Mouse (Mus musculus) spleen, adult 2 months (tissue): ENCODE measurements around the gene Tmem72. TPM values are rescaled to one million over a fixed set of nuclear protein-coding genes. Genes with fewer than 3 reads are reported as not detected.

Experiments
- DNase-seq, 2 experiments: peaks; one replicate each; pipeline versions ENCODE4 v3.0.0 to v3.0.0-alpha.2; 2012 to 2021; ENCODE audit warnings: low spot score in 2 of 2, low read depth in 1 of 2
- H3K27ac ChIP-seq: fragments of 200-500 bp; 2 replicates; pipeline ENCODE4 v1.5.1; 2012; ENCODE audit warnings: low read length, inconsistent platforms; ENCODE audit not compliant: insufficient read depth
- H3K27me3 ChIP-seq: fragments of 200-500 bp; 2 replicates; pipeline ENCODE4 v1.6.1; 2012; ENCODE audit warnings: mild to moderate bottlenecking, moderate library complexity, low read length, inconsistent platforms; ENCODE audit not compliant: control insufficient read depth, insufficient read depth
- H3K36me3 ChIP-seq: fragments of 200-500 bp; 2 replicates; pipeline ENCODE4 v1.6.1; 2012; ENCODE audit warnings: mild to moderate bottlenecking, low read length, inconsistent platforms; ENCODE audit not compliant: control insufficient read depth, insufficient read depth
- H3K4me1 ChIP-seq: fragments of 200-500 bp; 2 replicates; pipeline ENCODE4 v1.6.1; 2011; ENCODE audit warnings: inconsistent platforms; ENCODE audit not compliant: control insufficient read depth, insufficient read depth, insufficient read length
- H3K4me3 ChIP-seq: fragments of 200-500 bp; 2 replicates; pipeline ENCODE4 v1.5.1; 2011; ENCODE audit warnings: mild to moderate bottlenecking, inconsistent platforms; ENCODE audit not compliant: insufficient read depth, insufficient read length; ENCODE audit errors: extremely low read depth
- CTCF ChIP-seq: fragments of 200-500 bp; IDR thresholded peaks from 2 replicates; pipeline ENCODE4 v1.5.1; 2011; ENCODE audit warnings: mild to moderate bottlenecking, inconsistent platforms; ENCODE audit not compliant: insufficient read depth, insufficient read length, insufficient replicate concordance; ENCODE audit errors: extremely low read depth
- POLR2A ChIP-seq: fragments of 200-500 bp; IDR thresholded peaks from 2 replicates; pipeline ENCODE4 v1.6.1; 2011; ENCODE audit warnings: low read depth, low read length, inconsistent platforms
- WGBS: fragments of 180-500 bp; shearing (Covaris S2); methylation state at CpG from one replicate; pipeline ENCODE4 v1.1.7; 2018; 5-methylcytosine and 5-hydroxymethylcytosine counted together
- polyA plus RNA-seq: library from polyadenylated mRNA; depleted of rRNA; stranded (reverse); fragments of >200 nt; gene quantifications from 2 replicates; pipeline ENCODE4 v1.2.3, GENCODE M21; 2012

Gene Tmem72
- polyA plus RNA-seq, 1 experiment, result 0.01 TPM

GRCm38 (mm10) chr6:116733577-116733976 lies 16.9 kb upstream of the Tmem72 start:
- 52% methylated on average over 4 of the region's 4 CpGs for WGBS
- no peaks in the 10 kb centered on the region for H3K27me3 ChIP-seq
- no peaks in the 10 kb centered on the region for H3K36me3 ChIP-seq
- TF ChIP-seq POLR2A (no peak), CTCF (no peak)
- H3K4me3 ChIP-seq, result no peak overlapping the region
- DNase-seq, result no peak
- H3K27ac ChIP-seq, result no peak overlapping the region
- H3K4me1 ChIP-seq, result no peaks in the 10 kb centered on the region

DNA sequence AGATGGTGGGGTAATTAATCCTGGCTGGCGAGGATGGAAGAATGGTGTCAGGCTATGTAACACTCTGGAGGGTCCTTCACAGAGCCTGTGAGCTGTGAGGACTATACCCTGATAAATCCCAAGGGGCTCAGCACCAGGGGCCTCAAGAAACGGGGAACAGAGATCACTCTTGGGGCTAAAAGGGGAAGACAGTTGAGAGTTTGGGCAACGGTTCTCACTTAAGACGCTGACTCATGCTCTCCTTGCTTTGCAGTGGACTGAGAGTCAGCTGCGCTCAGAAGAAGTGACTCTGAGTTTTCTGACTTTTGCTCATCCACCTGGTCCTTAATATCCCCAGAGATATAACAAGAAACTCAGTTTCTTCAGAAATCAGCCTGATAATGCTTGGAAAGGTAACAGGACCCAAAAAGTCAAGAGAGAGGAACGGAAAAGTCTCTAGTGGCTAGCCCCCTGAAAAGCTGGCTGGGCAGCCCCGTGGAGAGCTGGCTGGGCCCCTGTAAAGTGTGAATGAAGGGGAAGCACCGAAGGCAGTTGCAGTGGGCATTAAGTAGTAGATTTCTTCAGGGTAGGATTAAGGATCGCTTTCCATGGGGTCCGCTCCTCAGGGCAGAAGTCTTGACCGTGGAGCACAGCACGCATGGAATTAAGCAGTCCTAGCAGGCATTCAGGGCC lies 7.9 kb upstream of the Tmem72 start:
- no peak overlapping the region for H3K4me3 ChIP-seq
- TF ChIP-seq POLR2A, result no peak
- no peak for TF ChIP-seq CTCF
- peaks cover 7% of the 10 kb centered on the region for H3K4me1 ChIP-seq
- no peak overlapping the region for H3K27ac ChIP-seq
- WGBS, result 39% methylated on average over 12 of the region's 12 CpGs
- H3K36me3 ChIP-seq, result no peaks in the 10 kb centered on the region
- DNase-seq, result no peak
- no peaks in the 10 kb centered on the region for H3K27me3 ChIP-seq

DNA sequence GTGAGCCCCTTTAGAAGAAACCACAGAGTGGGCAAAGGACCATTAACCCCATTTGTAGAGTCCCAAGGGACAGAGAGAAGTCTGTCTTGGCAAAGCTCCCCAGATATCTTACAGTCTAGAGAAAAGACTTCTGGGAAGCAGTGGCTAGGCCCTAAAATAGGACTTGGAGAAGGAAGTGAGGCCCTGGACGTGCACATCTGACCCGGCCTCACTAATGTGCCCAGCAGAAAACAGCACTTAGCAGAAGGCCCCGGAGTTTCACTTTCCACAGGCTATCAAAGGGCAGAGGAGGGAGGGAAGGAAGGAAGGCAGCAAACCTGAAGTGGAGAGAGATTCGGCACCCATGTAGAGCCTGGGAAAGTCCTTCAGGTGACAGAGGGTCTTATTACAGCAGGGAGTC lies 2.2 kb upstream of the Tmem72 start:
- Histone ChIP-seq H3K4me3 (no peak overlapping the region), H3K27me3 (no peaks in the 10 kb centered on the region), H3K36me3 (no peaks in the 10 kb centered on the region), H3K27ac (no peak overlapping the region), H3K4me1 (no peaks in the 10 kb centered on the region; the same call in 1 of the 2 replicates)
- WGBS, result 18% methylated on average over 4 of the region's 4 CpGs
- no peak for TF ChIP-seq POLR2A
- no peak for TF ChIP-seq CTCF
- DNase-seq, result no peak

- no peak for TF ChIP-seq CTCF
- TF ChIP-seq POLR2A, result no peak
- 91% methylated on average over 4 of the region's 4 CpGs for whole genome bisulfite sequencing
- no peaks in the 10 kb centered on the region; the same call in 1 of the 2 replicates for H3K4me1 ChIP-seq
Measured at GRCm38 (mm10) chr6:116718361-116718760, 1.6 kb upstream of the Tmem72 start.

DNA sequence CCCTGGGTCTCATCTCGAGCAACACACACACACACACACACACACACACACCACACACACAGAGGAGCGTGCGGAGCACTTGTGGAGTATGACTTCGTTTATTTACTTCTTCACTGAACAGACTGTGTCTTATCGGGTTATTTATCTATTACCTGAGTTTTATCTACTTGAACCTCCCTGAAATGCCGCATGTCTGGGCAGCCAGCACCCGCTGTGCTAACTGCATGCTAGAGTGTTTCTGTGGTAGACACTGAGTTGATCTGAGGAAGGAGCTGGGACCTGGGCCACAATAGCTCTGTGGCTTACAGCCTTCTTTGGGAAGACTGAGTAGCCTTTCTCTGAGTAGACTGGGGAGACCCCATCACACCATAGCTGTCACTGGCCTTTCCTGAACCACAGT lies 1.1 kb upstream of the Tmem72 start:
- TF ChIP-seq POLR2A (no peak), CTCF (no peak)
- Histone ChIP-seq H3K4me1 (no peaks in the 10 kb centered on the region; the same call in 1 of the 2 replicates), H3K4me3 (no peak overlapping the region), H3K36me3 (no peaks in the 10 kb centered on the region), H3K27ac (no peak overlapping the region), H3K27me3 (no peaks in the 10 kb centered on the region)
- no peak for DNase-seq
- WGBS, result 90% methylated on average over 7 of the region's 7 CpGs

More at GRCm38 (mm10) chr6:116718361-116718760, 1.6 kb upstream of the Tmem72 start:
- no peaks in the 10 kb centered on the region for H3K36me3 ChIP-seq
- H3K27ac ChIP-seq, result no peak overlapping the region
- no peaks in the 10 kb centered on the region for H3K27me3 ChIP-seq
- no peak for DNase-seq
- H3K4me3 ChIP-seq, result no peak overlapping the region

GRCm38 (mm10) chr6:116715166-116715565 lies 1.5 kb downstream of the Tmem72 start:
- no peak for DNase-seq
- H3K27ac ChIP-seq, result no peak overlapping the region
- H3K27me3 ChIP-seq, result no peaks in the 10 kb centered on the region
- H3K4me3 ChIP-seq, result no peak overlapping the region
- TF ChIP-seq POLR2A (no peak), CTCF (no peak)
- WGBS, result 82% methylated on average over 2 of the region's 2 CpGs
- no peaks in the 10 kb centered on the region; the same call in 1 of the 2 replicates for H3K4me1 ChIP-seq
- H3K36me3 ChIP-seq, result no peaks in the 10 kb centered on the region

DNA sequence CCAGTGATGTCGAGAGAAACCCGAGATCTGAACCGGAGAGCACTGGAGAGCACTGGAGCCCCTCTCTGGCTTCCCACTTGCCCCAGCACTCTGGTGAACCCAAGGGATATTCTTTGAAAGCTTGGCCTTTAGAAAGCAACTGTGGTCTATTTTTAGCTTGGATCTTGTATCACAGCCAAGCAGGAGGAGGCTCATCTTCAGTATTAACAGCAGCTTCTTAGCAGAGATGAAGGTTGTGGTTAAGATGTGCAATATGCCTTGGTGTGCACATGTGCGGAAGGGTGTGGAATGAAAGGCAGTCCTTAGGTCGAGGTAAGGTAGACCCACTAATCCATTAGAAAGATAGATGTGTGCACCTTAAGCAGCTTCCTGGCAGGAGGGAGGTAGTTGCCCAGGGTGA lies 2.1 kb downstream of the Tmem72 start:
- H3K4me3 ChIP-seq, result no peak overlapping the region
- DNase-seq, result no peak

More for the DNA sequence above, 2.1 kb downstream of the Tmem72 start:
- H3K27me3 ChIP-seq, result no peaks in the 10 kb centered on the region
- TF ChIP-seq CTCF (no peak), POLR2A (no peak)
- H3K36me3 ChIP-seq, result no peaks in the 10 kb centered on the region
- H3K27ac ChIP-seq, result no peak overlapping the region
- 87% methylated on average over 5 of the region's 5 CpGs for WGBS
- no peaks in the 10 kb centered on the region; the same call in 1 of the 2 replicates for H3K4me1 ChIP-seq
